Comparison of ENCODE assay signal across 26 mouse cellular contexts in genomic region chr9:96966465-96966864, GRCm38 (mm10). TPM values are rescaled to one million over a fixed set of nuclear protein-coding genes. Genes with fewer than 3 reads are reported as not detected.
A peak's percentile ranks its signal among the peaks of the same experiment; 100 is the strongest.
DNase-seq lines count a peak whose midpoint lies in the region; ATAC-seq and TF ChIP-seq lines count a peak whose summit lies in the region.
"Had no signal": no experiment of that assay in that cellular context is flagged by ENCODE, and none has a peak within 500 bp of the region (broad histone marks: within the 10 kb centered on the region; RNA-seq: fewer than 3 reads in every experiment).

No protein-coding gene starts in this region.

- H3K9me3 ChIP-seq in intestine, embryonic 16.5 days (ENCODE audit: control insufficient read depth, low read length), result no peaks in the 10 kb centered on the region
- no peaks in the 10 kb centered on the region for H3K9me3 ChIP-seq in kidney, embryonic 16.5 days (ENCODE audit: low read length)
- H3K9me3 ChIP-seq in liver, postnatal 0 days (ENCODE audit: low read length), result no peaks in the 10 kb centered on the region
- H3K9me3 ChIP-seq in hindbrain, embryonic 16.5 days (ENCODE audit: control insufficient read depth, low read length), result no peaks in the 10 kb centered on the region; the same call in 1 of the 2 replicates
- H3K9me3 ChIP-seq: G1E; heart, embryonic 12.5 days; midbrain, embryonic 10.5 days had no signal

- 72% methylated on average over 7 of the region's 7 CpGs for whole genome bisulfite sequencing in intestine, embryonic 16.5 days
- 65% methylated on average over 7 of the region's 7 CpGs for WGBS in kidney, embryonic 16.5 days
- WGBS in liver, postnatal 0 days (ENCODE audit: insufficient replicate concordance), result 58% methylated on average over 7 of the region's 7 CpGs
- 96% methylated on average over 7 of the region's 7 CpGs for WGBS in hindbrain, embryonic 16.5 days

- no peak for TF ChIP-seq EP300 in liver, postnatal 0 days (IDR thresholded peaks at IDR 0.05; ENCODE audit: low read depth)

- peak overlapping the region; percentile 81 for H3K27ac ChIP-seq in intestine, embryonic 16.5 days (ENCODE audit: low read length)
- peak overlapping the region; percentile 93 for H3K27ac ChIP-seq in kidney, embryonic 16.5 days (ENCODE audit: low read length)
- H3K27ac ChIP-seq in liver, postnatal 0 days (ENCODE audit: low read depth), result no peak overlapping the region
- H3K27ac ChIP-seq in hindbrain, embryonic 16.5 days (ENCODE audit: low read depth, low read length), result no peak overlapping the region
- H3K27ac ChIP-seq: embryonic facial prominence, embryonic 10.5 days; hindbrain, embryonic 10.5 days; liver, embryonic 14.5 days; midbrain, embryonic 10.5 days; neural tube, embryonic 13.5 days had no signal

- peak overlapping the region; percentile 31; the same call in 1 of the 2 replicates for H3K4me2 ChIP-seq in intestine, embryonic 16.5 days (ENCODE audit: low read depth, low read length)
- H3K4me2 ChIP-seq in kidney, embryonic 16.5 days (replicated peaks; ENCODE audit: low read depth, low read length), result no peak overlapping the region
- no peak overlapping the region for H3K4me2 ChIP-seq in liver, postnatal 0 days (ENCODE audit: low read depth, low read length)
- no peak overlapping the region for H3K4me2 ChIP-seq in hindbrain, embryonic 16.5 days (ENCODE audit: low read length)
- H3K4me2 ChIP-seq: heart, embryonic 12.5 days; neural tube, embryonic 13.5 days had no signal

- H3K27me3 ChIP-seq in intestine, embryonic 16.5 days (replicated peaks; ENCODE audit: control insufficient read depth, insufficient read depth, low read length), result no peaks in the 10 kb centered on the region
- no peaks in the 10 kb centered on the region for H3K27me3 ChIP-seq in kidney, embryonic 16.5 days (ENCODE audit: insufficient read depth, low read length)
- no peaks in the 10 kb centered on the region for H3K27me3 ChIP-seq in liver, postnatal 0 days (ENCODE audit: insufficient read depth, low read length)
- no peaks in the 10 kb centered on the region for H3K27me3 ChIP-seq in hindbrain, embryonic 16.5 days (replicated peaks; ENCODE audit: control insufficient read depth, insufficient read depth, low read length)
- H3K27me3 ChIP-seq: heart, embryonic 12.5 days; neural tube, embryonic 13.5 days; Patski had no signal

- peak; percentile 73 for DNase-seq in kidney, adult 18-20 months
- no peak for DNase-seq in liver, postnatal 0 days
- no peak for DNase-seq in right cerebral cortex, adult 2 months (ENCODE audit: low spot score in 2 of 2)
- DNase-seq in adrenal gland, postnatal 25 days, result no peak
- DNase-seq: B cell, adult 2 months; cerebellum, adult 11-12 months; cerebellum, postnatal 10 days; gastrocnemius, postnatal 14 days; heart, adult 18-20 months; heart, postnatal 10 days had no signal

- H3K9ac ChIP-seq in intestine, embryonic 16.5 days (ENCODE audit: low read depth, low read length), result no peak overlapping the region
- no peak overlapping the region for H3K9ac ChIP-seq in kidney, embryonic 16.5 days (replicated peaks; ENCODE audit: low read length)
- no peak overlapping the region for H3K9ac ChIP-seq in liver, postnatal 0 days (replicated peaks)
- H3K9ac ChIP-seq in hindbrain, embryonic 16.5 days (ENCODE audit: low read depth, low read length), result no peak overlapping the region
- H3K9ac ChIP-seq: heart, embryonic 12.5 days; liver, embryonic 14.5 days; neural tube, embryonic 13.5 days had no signal

- H3K4me3 ChIP-seq in intestine, embryonic 16.5 days (ENCODE audit: low read length), result peak overlapping the region; percentile 20
- no peak overlapping the region for H3K4me3 ChIP-seq in kidney, embryonic 16.5 days (ENCODE audit: low read length)
- H3K4me3 ChIP-seq in liver, postnatal 0 days (ENCODE audit: low read depth, low read length), result no peak overlapping the region
- no peak overlapping the region for H3K4me3 ChIP-seq in hindbrain, embryonic 16.5 days (ENCODE audit: low read length)
- H3K4me3 ChIP-seq: embryonic facial prominence, embryonic 10.5 days; heart, embryonic 12.5 days; hindbrain, embryonic 10.5 days; midbrain, embryonic 10.5 days; myocyte; neural tube, embryonic 13.5 days had no signal

- no peak for TF ChIP-seq CTCF in liver, postnatal 0 days (IDR thresholded peaks at IDR 0.05; ENCODE audit: low read depth)

- ATAC-seq in intestine, embryonic 16.5 days, result peak; percentile 51
- peak; percentile 57 for ATAC-seq in kidney, embryonic 16.5 days (ENCODE audit: low FRiP score, low TSS enrichment)
- ATAC-seq in liver, postnatal 0 days, result peak; percentile 67
- ATAC-seq in hindbrain, embryonic 16.5 days, result no peak
- ATAC-seq: forebrain, embryonic 16.5 days; lung, postnatal 0 days; midbrain, embryonic 16.5 days; Patski had no signal

- peaks cover 37% of the 10 kb centered on the region for H3K4me1 ChIP-seq in intestine, embryonic 16.5 days (ENCODE audit: control insufficient read depth, insufficient read depth, low read length)
- peaks cover 59% of the 10 kb centered on the region for H3K4me1 ChIP-seq in kidney, embryonic 16.5 days (ENCODE audit: insufficient read depth, low read length)
- H3K4me1 ChIP-seq in liver, postnatal 0 days (ENCODE audit: insufficient read depth), result peaks cover 19% of the 10 kb centered on the region
- H3K4me1 ChIP-seq in hindbrain, embryonic 16.5 days (ENCODE audit: control insufficient read depth, insufficient read depth, low read depth, low read length), result peaks cover 12% of the 10 kb centered on the region

- no peaks in the 10 kb centered on the region for H3K36me3 ChIP-seq in intestine, embryonic 16.5 days (ENCODE audit: control insufficient read depth, insufficient read depth, low read length)
- H3K36me3 ChIP-seq in kidney, embryonic 16.5 days (ENCODE audit: insufficient read depth, low read length), result no peaks in the 10 kb centered on the region
- H3K36me3 ChIP-seq in liver, postnatal 0 days (replicated peaks; ENCODE audit: insufficient read depth, low read length), result no peaks in the 10 kb centered on the region
- H3K36me3 ChIP-seq in hindbrain, embryonic 16.5 days (ENCODE audit: control insufficient read depth, insufficient read depth, low read length), result no peaks in the 10 kb centered on the region
- H3K36me3 ChIP-seq: G1E; neural tube, embryonic 13.5 days had no signal

RNA-seq across cellular contexts. Expression of gene Spsb4, which starts 52.2 kb away (rescaled TPM):
- polyA plus RNA-seq in intestine, embryonic 16.5 days (2015; fragmentation: Nextera tagmentation; extraction: Ambion mirVana), result 28.7 and 34.0 TPM in 2 replicates
- polyA plus RNA-seq in kidney, embryonic 16.5 days (2015; fragmentation: Nextera tagmentation; extraction: Ambion mirVana), result 64.3 and 66.6 TPM in 2 replicates
- polyA plus RNA-seq in liver, postnatal 0 days (2015; fragmentation: Nextera tagmentation; extraction: Ambion mirVana), result 0.99 and 1.0 TPM in 2 replicates
- 39.8 and 42.4 TPM in 2 replicates for polyA plus RNA-seq in hindbrain, embryonic 16.5 days (2015; fragmentation: Nextera tagmentation; extraction: Ambion mirVana)
- 0.86 and 1.2 TPM in 2 replicates for total RNA-seq in adrenal gland, postnatal 25 days (2021)
- total RNA-seq: CH12.LX, G1E had no signal
- polyA plus RNA-seq: G1E had no signal

Comparison
In these comparisons a context has a peak if more than half of its experiments do, and no peak if none do; other contexts are left out.
1. H3K27ac ChIP-seq: peak in intestine, embryonic 16.5 days (single experiment) and kidney, embryonic 16.5 days (single experiment); none in liver, postnatal 0 days (single experiment) and hindbrain, embryonic 16.5 days (single experiment).
2. RNA of gene Spsb4, which starts 52.2 kb away (polyA plus RNA-seq): 64.3 to 66.6 TPM in kidney, embryonic 16.5 days, 39.8 to 42.4 TPM in hindbrain, embryonic 16.5 days and 28.7 to 34.0 TPM in intestine, embryonic 16.5 days; 0.99 to 1.0 TPM in liver, postnatal 0 days; every median in the first group is over 10 times any median in the second.